9 mouse cellular contexts compared by ENCODE assay signal in genomic region chr6:51216472-51216871, GRCm38 (mm10).
DNase-seq lines count a peak whose midpoint lies in the region; ATAC-seq lines count a peak whose summit lies in the region.
"Had no signal": no experiment of that assay in that cellular context is flagged by ENCODE, and none has a peak within 500 bp of the region (broad histone marks: within the 10 kb centered on the region; RNA-seq: fewer than 3 reads in every experiment).

No protein-coding gene starts in this region.

- no peak overlapping the region for H3K9ac ChIP-seq in intestine, embryonic 15.5 days
- H3K9ac ChIP-seq: midbrain, embryonic 12.5 days had no signal

- H3K36me3 ChIP-seq in intestine, embryonic 15.5 days, result no peaks in the 10 kb centered on the region
- H3K36me3 ChIP-seq: midbrain, embryonic 12.5 days had no signal

- 59% methylated on average over 8 of the region's 8 CpGs for WGBS in intestine, embryonic 15.5 days

- H3K4me2 ChIP-seq in intestine, embryonic 15.5 days (replicated peaks), result no peak overlapping the region
- H3K4me2 ChIP-seq: midbrain, embryonic 12.5 days had no signal

- no peak overlapping the region for H3K27ac ChIP-seq in intestine, embryonic 15.5 days
- H3K27ac ChIP-seq: midbrain, embryonic 12.5 days had no signal

- peaks cover 4% of the 10 kb centered on the region; the same call in 1 of the 2 replicates for H3K4me1 ChIP-seq in intestine, embryonic 15.5 days (replicated peaks)
- H3K4me1 ChIP-seq: midbrain, embryonic 12.5 days had no signal

- DNase-seq in left cerebral cortex, postnatal 10 days (ENCODE audit: extremely low spot score in 1 of 2, low spot score in 2 of 2), result peak; percentile 27 to 82
- no peak for DNase-seq in left cerebral cortex, adult 11 months (ENCODE audit: low spot score)
- peak; percentile 86 to 92 for DNase-seq in adrenal gland, postnatal 36 days
- DNase-seq in heart, adult 9 months (ENCODE audit: low spot score in 2 of 2), result peak; percentile 78 to 91
- DNase-seq in kidney, postnatal 10 days, result peak; percentile 83
- peak; percentile 26 for DNase-seq in right cerebral cortex, postnatal 14 days
- DNase-seq in neural tube, embryonic 10.5 days (ENCODE audit: extremely low spot score, low spot score), result no peak

- H3K4me3 ChIP-seq in intestine, embryonic 15.5 days (replicated peaks), result no peak overlapping the region
- H3K4me3 ChIP-seq: midbrain, embryonic 12.5 days had no signal

- no peaks in the 10 kb centered on the region for H3K9me3 ChIP-seq in intestine, embryonic 15.5 days
- H3K9me3 ChIP-seq: midbrain, embryonic 12.5 days had no signal

- intact Hi-C loops in left cerebral cortex, postnatal 10 days (cut with DNase I), result no loop called here

- H3K27me3 ChIP-seq in intestine, embryonic 15.5 days (replicated peaks), result no peaks in the 10 kb centered on the region
- H3K27me3 ChIP-seq: midbrain, embryonic 12.5 days had no signal

- no peak for ATAC-seq in intestine, embryonic 15.5 days

Comparison
In these comparisons a context has a peak if more than half of its experiments do, and no peak if none do; other contexts are left out.
1. DNase-seq: peak in left cerebral cortex, postnatal 10 days (2 of 2), adrenal gland, postnatal 36 days (2 of 2), heart, adult 9 months (2 of 2), kidney, postnatal 10 days (single experiment) and right cerebral cortex, postnatal 14 days (single experiment); none in left cerebral cortex, adult 11 months (single experiment) and neural tube, embryonic 10.5 days (single experiment).